Mouse (Mus musculus) left cerebral cortex, postnatal 36 days (tissue): ENCODE results near the gene Olfr12. TPM values are rescaled to one million over a fixed set of nuclear protein-coding genes. Genes with fewer than 3 reads are reported as not detected.

Experiments used
- DNase-seq, 2 experiments: peaks; one replicate each; pipeline ENCODE4 v3.0.0; 2021 to 2022; ENCODE audit warnings: low spot score in 2 of 2, mixed read lengths in 1 of 2
- intact Hi-C: fragments of 180-260 bp; cut with DNase I; formaldehyde crosslinking; loops from one replicate; pipeline ENCODE4 v1.15.1; 2025
- total RNA-seq, 2 experiments: library from RNA; stranded (reverse); gene quantifications; 2 replicates each; pipeline ENCODE4 v1.2.3; 2021

Olfr12 gene
- total RNA-seq = not detected

DNA sequence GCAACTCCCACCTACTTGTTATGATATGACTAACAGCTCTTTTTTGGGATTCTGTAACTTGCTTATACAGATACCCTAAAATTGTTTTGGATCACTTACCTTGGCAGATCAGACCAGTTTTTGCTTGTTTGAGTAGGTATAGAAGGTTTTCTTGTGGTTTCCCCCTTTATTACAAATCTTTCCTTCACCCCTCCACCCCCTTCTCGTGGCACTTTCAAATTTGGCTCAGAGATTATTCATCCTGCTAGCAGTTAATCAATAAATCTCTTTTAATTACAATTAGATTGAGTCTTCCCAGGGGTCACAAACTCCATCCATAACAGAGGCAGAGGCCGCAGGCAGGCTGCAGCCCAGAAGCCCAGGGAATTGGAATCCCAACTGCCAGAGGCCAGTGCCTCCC lies at the start of gene Olfr12:
TSS of gene Olfr12 (plus strand) at position 301 of the 400 bp plus-strand sequence.
- intact Hi-C loops = no loop called here
- no peak for DNase-seq

- intact Hi-C loops = no loop called here
- DNase-seq = no peak
Observed at GRCm38 (mm10) chr1:92571022-92571421, 46.6 kb upstream of the Olfr12 start, which contains the start of gene Olfr1413. Gene Olfr1413, plus strand, starts transcription at chr1:92571322.

- no peak for DNase-seq
- intact Hi-C loops = no loop called here
Observed at GRCm38 (mm10) chr1:92585479-92585878, 32.1 kb upstream of the Olfr12 start, which contains the start of gene Olfr1412. Gene Olfr1412, plus strand, starts transcription at chr1:92585779.

GRCm38 (mm10) chr1:92594111-92594510 lies 23.5 kb upstream of the Olfr12 start, which contains the start of gene Olfr1411:
Gene Olfr1411, plus strand, starts transcription at chr1:92594411.
- DNase-seq = no peak
- intact Hi-C loops = no loop called here

DNA sequence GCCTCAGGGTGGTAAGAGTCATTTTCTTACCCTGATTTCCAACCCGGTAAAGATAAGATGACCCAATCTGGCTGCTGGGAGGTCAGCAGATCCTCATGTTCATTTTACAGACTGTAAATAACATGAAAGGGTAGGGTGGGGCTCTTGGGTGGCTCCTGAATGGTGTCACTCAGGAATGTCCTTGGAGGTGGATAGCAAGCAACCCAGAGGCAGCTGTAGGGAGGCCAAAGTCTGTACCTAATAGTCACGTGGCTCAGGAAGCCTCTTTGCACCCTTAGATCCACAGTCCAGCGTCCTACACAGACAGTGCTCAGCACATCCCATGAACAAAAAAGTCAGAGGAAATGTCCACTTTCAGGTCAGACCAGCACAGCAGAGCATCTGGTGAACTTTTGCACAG lies 21.6 kb upstream of the Olfr12 start:
- intact Hi-C loops = no loop called here
- no peak for DNase-seq

GRCm38 (mm10) chr1:92605482-92605881 lies 12.1 kb upstream of the Olfr12 start, which contains the start of gene Olfr1410:
Gene Olfr1410, plus strand, starts transcription at chr1:92605782.
- no peak for DNase-seq
- intact Hi-C loops = no loop called here

DNA sequence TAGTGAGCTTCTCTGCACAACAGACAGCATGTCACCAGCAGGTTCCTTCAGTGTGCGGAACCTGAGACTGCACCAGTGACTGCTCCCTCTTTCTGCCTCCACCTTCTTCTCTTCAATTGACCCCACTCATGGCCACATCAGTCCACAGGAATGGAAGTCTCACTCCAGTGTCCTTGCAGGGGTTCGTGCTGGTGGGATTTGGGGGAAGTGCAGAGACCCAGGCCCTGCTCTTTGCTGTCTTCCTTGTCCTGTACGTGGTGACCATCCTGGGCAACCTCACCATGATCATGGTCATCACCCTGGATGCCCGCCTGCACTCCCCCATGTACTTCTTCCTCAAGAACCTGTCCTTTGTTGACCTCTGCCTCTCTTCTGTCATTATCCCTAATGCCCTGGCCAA lies 9.9 kb upstream of the Olfr12 start:
- intact Hi-C loops = no loop called here

GRCm38 (mm10) chr1:92611008-92611407 lies 6.6 kb upstream of the Olfr12 start:
- intact Hi-C loops = loop anchor here (2.0 to 5.0 kb wide), 2 partner anchors 90 to 139 kb away; partner anchors contain the start of gene Ndufa10
- peak; percentile 29 to 48 for DNase-seq

More for the DNA sequence above, 9.9 kb upstream of the Olfr12 start:
- DNase-seq = no peak

DNA sequence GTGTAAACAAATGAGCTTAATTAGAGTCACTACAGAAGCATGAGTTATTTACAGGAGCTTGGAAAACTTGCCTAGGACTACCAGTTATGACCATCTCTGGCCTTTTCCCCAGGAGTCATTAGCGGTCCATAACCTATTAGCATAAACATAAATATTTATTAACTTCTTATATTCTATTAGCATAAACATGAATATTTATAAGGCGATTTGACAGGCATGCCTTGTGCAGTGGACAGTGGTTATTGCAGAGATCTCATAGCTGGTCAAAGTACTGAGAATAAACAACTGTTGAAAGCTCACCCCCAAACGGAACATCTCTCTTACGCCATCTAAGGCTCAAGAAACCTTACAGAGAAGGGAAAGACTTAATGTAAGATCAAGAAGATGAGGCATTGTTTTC lies 4.4 kb upstream of the Olfr12 start:
- intact Hi-C loops = loop anchor here (5.0 kb wide), 1 partner anchor 141 kb away; the partner anchor contains the start of gene Ndufa10
- no peak for DNase-seq

DNA sequence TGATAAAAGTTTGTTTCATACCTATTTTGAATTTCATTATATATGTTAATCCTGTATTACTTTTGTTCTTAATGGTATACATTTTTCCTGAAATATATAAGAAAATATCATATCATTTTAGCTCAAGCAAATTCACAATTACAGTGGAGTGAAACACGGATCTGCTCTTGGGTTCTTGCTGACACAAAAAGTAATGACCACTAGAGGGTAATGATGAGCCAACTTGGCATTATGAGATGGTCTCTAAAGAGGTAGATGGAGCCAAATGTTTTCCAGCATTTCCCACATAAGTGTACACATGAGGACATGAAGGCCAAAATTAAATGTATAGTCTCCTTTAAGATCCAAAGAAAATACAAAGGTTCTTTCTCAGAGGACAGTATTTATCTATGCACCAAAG lies 3.1 kb upstream of the Olfr12 start:
- DNase-seq = no peak

DNA sequence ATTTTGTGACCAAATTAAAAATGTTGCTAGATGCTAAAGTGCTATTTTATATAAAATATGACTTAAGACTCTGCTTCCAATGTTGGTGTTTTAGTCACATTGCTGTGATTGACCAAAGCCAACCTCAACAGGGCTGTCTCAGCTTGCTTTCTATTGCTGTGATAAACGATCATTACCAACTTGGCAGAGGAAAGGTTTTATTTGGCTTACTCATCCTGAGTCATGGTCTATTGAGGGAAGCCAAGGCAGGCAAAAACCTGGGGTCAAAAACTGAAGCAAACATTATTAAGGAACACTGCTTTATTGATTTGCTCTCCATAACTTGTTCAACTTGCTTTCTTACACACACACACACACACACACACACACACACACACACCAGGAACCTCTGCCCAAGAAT lies 1.5 kb upstream of the Olfr12 start:
- DNase-seq = no peak
- intact Hi-C loops = no loop called here

More for the DNA sequence above, 3.1 kb upstream of the Olfr12 start:
- intact Hi-C loops = loop anchor here (2.0 to 5.0 kb wide), 2 partner anchors 34 to 142 kb away; partner anchors contain the start of genes Ndufa10 and Otos

GRCm38 (mm10) chr1:92618360-92618759 lies 772 bp downstream of the Olfr12 start:
- no peak for DNase-seq
- intact Hi-C loops = no loop called here

DNA sequence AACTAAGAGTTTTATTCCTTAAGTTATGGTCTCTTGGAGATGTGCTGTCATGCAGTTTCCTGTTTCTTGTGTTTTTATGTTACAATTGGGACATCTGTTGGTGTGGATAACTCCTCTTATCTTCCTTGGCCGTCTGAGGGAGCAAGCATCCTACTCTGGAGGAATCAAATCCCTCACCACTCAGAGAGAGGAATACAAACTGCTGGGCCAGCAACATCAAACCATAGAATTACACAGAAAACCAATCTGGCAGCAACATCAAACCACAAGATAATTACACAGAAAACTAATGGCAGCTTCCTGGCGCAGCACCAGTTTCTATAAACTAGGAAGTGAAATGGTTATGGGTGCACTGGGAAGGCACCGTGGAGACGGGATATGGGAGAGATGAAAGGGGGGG lies 10.6 kb downstream of the Olfr12 start:
- DNase-seq = no peak
- intact Hi-C loops = no loop called here

DNA sequence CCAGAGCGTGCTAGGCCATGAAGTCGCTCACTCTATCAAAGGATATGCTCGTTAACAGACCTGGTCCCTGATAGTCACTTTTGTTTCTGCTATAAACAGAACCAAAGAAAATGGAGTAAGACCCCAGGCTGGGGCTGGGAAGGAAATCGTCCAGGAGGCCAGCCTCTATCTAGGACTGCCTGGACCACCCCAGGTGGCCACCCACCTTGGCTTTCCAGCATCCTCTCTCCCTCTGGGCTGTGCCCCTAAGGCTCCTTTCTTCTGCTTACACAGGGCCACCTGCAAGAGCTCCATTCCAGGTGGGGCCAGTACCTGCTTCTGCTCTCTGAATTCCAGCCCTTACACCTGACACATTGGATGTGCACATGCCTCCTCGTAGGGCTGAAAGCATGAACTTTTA lies 14.6 kb downstream of the Olfr12 start:
- no peak for DNase-seq
- intact Hi-C loops = no loop called here

GRCm38 (mm10) chr1:92632948-92633347 lies 15.4 kb downstream of the Olfr12 start:
- no peak for DNase-seq
- intact Hi-C loops = no loop called here

DNA sequence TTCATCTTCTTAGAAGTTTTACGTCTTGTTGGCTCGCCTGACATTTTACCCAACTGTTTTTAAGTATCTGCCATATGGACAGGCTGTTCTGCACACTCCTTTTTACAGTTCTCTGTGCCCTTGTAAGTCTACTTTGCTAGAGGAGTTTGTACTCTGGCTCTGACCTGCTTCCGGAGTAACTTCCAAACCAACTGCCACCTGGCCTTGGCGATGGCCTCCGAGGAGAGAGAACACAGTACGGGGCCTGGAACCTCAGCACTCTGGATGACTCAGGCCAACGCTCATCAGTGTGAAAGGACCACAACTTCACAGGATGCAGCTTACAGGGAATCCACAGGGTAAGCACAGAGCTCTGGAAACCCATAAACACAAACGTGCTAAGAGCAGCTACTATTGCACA lies 16.1 kb downstream of the Olfr12 start:
- DNase-seq = no peak
- intact Hi-C loops = no loop called here

DNA sequence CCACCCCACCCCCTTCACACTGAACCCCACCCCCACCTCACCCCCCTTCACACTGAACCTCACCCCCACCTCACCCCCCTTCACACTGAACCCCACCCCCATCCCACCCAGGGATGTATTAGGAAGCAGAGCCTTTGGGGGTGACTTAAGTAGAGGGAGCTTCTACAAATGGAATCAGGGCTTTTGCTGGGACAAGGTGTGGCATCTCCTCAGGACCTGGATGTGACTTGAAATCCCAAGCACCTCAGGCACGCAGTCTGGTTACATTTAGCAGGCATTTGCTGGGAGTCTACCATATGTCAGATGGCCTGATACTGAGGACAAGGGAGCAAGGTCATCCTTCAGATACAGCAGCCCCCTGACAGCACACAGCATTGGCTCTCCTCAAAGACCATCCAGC lies 17.0 kb downstream of the Olfr12 start:
- intact Hi-C loops = no loop called here
- DNase-seq = no peak

DNA sequence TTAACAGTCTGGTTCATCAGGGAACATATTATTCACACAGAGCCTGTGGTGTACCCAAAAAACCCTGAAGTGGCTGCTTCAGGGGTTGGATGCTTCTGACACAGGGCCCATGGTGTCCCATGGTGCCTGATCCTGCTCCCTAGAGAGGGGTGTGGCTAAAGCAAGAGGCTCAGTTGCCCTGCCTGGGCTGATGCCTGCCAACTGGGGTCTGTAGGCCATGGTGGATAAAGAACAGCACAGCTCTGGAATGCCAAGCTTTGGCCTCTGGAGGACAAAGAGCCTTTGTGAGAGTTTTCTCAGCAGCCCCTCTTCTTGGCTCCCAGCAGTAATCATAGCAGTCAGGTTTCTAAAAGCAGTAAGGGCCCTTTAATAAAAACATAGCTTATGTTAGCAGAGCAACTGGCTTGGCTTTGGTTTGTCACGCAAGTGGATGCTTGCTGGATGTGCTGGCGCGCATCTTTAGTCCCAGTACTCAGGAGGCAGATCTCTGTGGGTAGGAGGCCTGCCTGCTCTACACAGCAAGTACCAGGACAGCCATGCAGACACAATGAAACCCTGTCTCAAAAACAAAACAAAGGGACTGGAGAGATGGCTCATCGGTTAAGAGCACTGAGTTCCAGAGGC lies 17.5 kb downstream of the Olfr12 start:
- no peak for DNase-seq

GRCm38 (mm10) chr1:92636015-92636414 lies 18.4 kb downstream of the Olfr12 start:
- intact Hi-C loops = no loop called here
- DNase-seq = no peak

More for the DNA sequence above, 17.5 kb downstream of the Olfr12 start:
- intact Hi-C loops = no loop called here

GRCm38 (mm10) chr1:92636676-92637075 lies 19.1 kb downstream of the Olfr12 start:
- intact Hi-C loops = no loop called here
- DNase-seq = no peak

DNA sequence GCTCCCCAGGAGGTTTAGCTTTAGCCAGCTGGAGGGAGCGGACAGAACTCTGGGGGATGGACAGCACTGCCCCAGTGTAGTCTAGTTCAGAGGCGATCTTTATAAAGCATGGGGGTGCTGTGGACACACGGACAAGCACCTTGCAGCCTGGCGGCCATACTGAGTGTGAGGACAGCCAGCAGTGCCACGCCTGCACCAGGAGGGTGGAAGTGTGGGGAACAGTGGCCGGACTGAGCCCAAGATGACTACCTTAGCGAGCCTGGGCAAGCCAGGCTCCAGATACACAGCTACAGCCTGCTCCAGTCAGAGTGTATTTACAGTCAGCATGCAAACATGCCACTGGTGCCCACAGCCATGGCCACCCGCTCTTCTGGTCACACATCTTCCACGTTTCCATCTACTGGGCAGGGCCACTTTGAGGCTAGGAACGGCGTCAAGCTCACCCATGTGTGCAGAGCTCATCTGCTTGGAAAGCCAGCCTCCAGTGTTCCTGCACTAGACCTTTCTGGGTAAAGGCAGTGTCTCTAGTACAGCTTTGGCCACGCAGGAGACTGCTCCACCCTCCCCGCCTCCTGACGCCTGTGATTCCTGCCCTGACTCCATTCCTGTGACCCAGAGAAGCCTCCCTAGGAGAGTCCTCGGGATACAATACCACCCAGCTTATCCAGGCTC lies 20.0 kb downstream of the Olfr12 start:
- intact Hi-C loops = no loop called here
- DNase-seq = peak in 1 of 2 experiments; percentile 32
